Mouse (Mus musculus) adrenal gland, postnatal 10 days (tissue): ENCODE measurements around the gene Col4a4. TPM values are rescaled to one million over a fixed set of nuclear protein-coding genes. Genes with fewer than 3 reads are reported as not detected.
A peak's percentile ranks its signal among the peaks of the same experiment; 100 is the strongest.

ENCODE experiments used
- DNase-seq: peaks from one replicate; pipeline ENCODE4 v3.0.0; 2021; ENCODE audit warnings: mixed read lengths
- long read RNA-seq, 2 experiments: library from polyadenylated mRNA; stranded (forward); transcript quantifications; one replicate each; pipeline ENCODE4 v2.0.0; 2021
- total RNA-seq, 2 experiments: library from RNA; stranded (reverse); gene quantifications; 2 replicates each; pipeline ENCODE4 v1.2.3; 2021

The Col4a4 gene
- 1 to 10 TPM; 6.9 to 7.0 TPM for total RNA-seq
- long read RNA-seq, experiment 1, partial matches to known transcripts: 5 of 7 reads
- long read RNA-seq, experiment 1, other reads (novel, unspliced or antisense): 2 of 7 reads
- long read RNA-seq, experiment 2, partial matches to known transcripts: 1 of 4 reads
- long read RNA-seq, experiment 2, other reads (novel, unspliced or antisense): 3 of 4 reads

DNA sequence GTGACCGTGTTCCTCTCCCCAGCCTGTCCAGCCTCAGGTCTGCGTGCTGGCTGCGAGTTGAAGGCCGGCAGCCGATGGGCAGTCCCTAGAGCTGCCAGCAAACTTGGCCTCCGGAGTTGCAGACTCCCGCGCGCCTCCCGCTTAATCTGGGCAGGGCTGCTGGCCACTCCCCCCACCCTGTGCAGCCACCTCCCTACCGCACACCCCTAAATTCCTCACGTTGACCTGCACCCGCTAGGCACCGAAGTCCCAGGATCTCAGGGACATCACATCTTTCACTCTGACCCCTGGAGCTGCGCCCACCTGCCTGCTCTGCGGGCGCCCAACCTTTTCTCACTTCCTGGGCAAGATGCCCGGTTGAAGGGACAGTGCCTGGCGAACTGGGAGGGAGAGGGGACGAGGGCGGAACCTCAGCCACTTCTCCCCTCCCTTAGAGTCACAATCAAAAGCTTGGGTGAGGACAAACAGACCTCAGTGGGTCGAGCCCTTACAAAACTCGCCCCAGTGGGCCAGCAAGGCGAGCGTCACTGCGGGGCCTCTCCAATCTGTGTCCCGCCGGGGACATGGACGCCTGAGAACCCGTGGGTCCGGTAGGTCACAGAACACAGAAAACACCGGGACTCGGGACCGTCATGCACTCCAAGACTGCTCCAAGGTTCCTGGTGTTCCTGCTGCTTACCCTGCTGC, at the start of gene Col4a4, which contains the start of gene Col4a3:
TSS of gene Col4a4 (minus strand) at position 137 of the 687 bp plus-strand sequence.
TSS of gene Col4a3 (plus strand) at position 209 of the 687 bp plus-strand sequence.
- DNase-seq: peak; percentile 60

DNA sequence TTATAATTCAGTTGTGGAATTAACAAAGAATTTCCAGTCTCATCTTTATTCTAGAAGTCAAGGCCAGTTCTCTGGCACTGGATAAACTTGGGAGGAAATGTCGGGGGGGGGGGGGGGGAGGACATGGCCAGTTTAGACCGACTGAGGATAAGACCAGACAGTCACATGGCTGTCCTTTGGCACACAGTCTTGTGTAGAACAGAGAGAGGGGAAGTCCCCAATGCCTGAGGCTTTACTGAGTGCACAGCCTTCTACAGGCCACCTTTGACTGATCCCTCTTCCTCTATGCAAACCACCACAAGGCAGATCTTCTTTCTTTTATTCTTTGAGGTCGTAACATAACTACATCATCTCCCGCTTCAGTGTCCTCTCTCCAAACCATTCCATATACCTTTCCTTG, 49.7 kb upstream of the Col4a4 start:
- DNase-seq: peak; percentile 37

DNA sequence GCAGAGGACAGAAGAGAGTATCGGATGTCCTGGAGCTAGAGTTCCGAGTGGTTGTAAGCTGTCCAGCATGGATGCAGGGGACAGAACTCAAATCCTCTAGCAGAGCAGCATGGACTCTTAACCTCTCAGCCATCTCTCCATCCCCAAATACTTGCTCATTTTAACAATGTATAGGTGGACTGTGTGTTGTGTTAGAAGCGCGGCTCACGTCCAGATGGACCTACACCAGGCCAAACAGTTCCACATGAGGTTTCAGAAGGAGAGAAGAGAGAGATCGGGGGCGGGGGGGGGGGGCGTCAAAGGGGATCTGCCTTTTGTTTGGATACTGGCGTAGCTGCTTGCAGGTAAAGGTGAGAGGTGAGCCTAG, 48.6 kb upstream of the Col4a4 start:
- DNase-seq: no peak

DNA sequence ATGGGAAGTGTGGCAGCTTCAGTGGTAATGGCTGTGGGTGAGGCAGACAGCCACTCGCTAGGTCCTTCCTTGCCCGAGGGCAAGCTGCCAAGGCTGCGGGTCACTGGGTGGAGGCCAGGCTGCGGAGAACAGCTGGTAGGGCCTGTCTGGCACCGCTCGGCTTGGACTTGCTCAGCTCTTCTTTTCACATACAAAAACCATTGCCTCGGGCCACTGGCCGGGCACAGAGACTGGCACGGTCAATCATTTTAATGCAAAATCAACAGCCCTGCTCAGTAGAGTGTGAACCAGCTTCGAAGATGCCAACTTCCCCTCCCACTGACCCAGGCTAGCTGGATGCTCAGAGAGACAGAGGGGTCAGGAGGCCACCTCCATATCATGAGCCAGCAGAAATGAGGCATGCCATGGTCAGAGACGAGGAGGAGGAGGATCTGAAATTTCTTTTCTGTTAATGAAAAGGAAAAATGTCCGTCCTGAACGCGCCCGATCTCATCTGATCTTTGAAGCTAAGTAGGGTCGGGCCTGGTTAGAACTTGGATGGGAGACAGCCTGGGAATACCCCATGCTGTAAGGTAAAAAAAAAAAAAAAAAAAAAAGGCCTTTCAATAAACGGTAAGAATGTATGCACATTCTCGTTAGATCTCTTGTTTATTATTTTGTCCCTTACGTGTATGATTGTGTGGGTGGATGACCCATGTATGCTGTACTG, 48.0 kb upstream of the Col4a4 start:
- peak; percentile 83 for DNase-seq

DNA sequence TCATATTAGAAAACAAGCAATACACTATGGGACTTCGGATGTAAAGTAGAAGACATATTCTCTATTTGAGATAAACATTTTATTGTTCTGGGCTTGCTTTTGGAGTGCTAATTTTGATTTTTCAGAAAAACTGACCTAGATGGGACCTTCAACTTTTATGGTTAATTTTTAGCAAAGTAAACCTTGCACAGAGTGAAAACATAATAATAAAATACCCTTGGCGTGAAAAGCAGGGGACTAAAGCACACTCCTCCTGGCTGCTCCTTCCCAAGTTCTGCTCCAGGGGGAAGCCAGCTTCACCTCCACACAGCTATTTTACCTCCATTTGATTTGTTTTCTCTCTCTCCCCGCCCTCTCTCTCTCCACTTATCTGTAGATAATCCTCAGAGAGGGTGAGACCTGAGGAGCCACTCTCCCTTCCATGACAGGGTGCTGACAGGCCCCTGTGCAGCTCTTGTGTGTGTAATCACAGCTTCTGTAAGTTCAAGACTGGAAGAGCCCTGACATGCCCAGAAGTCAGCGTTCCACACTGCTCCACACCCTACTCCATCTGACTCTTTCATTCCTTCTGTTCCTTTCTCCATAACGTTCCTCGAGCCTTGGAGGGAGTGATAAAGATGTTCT, 44.6 kb upstream of the Col4a4 start:
- DNase-seq: no peak

DNA sequence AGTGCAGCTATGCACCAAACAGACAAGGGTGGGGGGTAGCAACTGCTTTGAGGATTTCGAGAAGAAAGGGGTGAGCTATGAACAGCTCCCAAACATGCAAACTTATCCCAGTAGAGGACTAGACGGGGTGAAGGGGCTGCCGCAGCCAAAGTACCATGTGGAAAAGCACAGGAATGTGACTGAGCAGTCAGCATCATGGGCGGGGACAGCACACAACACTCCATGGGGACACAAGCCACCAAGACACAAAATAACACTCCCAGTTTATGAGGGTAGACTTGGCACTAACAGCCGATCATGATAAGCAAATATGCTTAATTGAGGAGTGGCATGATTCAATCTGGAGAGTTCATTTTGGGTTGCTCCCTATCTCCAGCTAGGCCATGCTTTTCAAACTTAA, 42.8 kb upstream of the Col4a4 start:
- DNase-seq: no peak

DNA sequence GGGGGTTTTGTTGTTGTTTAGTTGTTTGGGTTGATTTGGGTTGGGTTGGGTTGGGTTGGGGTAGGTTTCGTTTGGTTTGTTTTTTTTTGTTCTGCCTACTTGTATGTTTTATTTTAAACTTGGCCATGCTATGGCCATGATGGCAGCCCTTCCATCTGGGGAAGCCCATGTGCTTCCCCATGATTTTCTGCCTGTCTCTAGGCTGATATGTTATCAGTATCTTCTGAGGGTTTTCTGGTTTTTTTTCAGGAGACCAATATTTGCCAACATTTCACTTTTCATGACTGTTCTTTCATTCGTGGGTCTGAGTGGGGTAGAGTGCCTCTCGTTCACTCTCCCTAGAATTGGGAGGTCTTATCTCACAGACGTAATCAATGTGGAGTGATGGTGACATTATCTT, 41.0 kb upstream of the Col4a4 start:
- no peak for DNase-seq

DNA sequence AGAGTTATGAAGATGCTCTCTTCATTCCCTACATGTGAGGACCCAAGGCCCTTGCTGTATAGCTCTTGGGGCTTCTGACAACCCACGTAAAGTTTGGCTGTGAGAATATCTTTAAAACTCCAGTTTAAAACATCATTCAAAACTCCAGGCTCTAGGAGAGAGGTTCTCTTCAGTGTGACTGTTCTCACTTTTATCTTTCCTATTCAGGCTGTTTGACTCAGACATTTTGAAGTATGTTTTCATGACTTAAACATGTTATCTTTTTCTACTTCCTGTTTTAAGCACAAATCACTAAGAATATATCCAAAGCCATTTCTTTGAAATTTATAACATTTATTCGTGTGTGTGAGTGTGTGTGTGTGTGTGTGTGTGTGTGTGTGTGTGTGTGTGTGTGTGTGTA, 38.8 kb upstream of the Col4a4 start:
- DNase-seq: no peak

DNA sequence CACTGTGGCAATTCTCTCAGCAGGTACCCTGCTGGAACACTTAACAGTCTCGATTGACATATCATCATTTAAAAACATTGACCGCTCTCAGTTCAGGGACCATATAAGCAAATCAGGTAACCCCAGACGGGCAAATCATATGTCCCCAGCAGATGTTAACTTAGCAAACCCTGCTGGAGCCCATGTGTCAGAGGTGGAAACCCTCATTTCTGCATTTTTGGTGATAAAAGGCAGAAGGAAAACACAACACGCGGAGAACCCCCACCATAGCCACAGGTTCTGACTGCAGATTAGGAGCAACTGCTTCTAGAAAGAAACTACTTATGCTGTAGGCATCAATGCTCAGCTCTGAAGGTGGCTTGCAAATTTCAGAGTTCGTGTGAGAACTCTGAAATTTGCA, 38.3 kb upstream of the Col4a4 start:
- DNase-seq: no peak

DNA sequence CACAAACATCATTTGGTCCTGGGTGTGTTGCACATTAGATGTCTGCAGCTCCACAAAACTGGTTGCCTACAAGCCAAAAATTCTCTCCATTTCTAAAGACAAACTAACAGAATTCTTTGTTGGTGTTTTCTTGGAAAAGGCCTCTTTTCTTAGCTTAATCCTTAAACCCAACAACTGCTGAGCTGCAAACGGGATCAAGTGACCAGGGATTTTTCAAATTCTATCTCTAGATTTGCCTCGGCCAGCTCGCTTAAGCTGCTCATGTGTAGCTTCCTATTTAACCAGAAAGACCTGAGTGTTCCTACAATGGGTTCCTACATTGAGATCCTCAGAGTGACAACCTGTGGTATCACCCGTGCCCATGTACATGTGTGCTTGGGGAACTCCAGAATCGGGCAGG, 33.3 kb upstream of the Col4a4 start:
- DNase-seq: no peak

DNA sequence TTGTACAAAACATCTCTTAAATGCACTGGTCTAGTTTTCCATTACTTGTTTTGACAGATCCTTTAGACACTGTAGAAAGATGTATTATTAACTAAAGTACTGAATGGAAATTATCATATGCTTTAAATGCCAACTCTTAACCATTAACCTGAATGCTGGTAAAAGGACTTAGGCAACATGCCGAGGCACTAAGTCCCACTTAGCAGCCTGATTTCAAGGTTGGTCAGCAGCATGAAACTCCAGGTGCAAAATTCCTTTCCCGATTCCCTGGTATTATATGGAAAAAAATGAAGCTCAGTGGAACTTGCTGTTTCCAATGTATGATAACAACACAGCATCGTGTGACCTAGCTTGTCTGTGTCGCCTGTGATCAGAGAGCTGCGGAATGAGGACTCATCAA, 31.9 kb upstream of the Col4a4 start:
- DNase-seq: no peak

DNA sequence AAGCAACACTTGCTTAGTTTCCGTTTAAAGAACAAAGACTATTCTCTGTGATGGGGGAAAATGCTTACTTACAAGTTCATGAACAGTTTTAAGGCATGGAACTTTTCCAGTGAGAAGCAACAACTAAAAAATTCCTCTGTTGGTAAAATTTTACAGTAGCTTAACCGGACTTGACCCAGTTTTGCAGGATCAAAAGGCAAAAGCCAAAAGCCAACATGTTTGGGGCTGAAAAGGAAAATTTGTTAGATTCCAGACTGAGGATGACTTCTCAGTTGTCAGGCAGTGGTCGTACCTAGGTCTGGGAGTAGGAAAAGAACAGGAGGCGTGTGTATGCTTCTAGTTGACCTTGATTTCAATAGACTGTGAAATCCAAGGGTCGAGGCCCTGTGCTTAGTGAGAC, 31.4 kb upstream of the Col4a4 start:
- no peak for DNase-seq

DNA sequence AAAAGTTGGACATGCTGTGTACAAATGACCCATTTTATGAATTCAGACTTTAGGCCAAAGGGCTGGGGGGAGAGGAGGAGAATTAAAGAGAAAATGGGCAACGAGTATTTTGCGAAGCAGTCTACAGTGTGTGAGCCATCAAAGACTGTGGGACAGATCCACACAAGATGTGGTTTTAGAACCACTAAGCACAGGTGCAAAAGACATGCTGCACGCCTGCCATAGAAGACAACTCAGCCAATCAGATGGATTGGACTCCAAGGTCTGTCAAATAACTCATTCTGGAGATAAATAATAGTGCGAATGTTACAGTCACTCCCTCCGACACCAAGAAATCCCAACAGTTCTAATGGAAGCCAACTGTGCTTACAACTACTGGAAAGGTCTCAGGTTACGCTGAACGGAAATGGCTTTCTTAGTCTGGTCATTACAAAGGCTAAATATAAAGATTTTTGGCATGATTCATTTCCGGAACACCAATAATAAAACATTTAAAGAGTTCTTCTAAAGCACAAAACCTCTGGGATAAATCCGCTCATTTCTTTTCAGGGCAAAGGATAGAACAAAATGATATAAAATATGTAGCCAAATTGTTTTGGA, 25.5 kb upstream of the Col4a4 start:
- no peak for DNase-seq

DNA sequence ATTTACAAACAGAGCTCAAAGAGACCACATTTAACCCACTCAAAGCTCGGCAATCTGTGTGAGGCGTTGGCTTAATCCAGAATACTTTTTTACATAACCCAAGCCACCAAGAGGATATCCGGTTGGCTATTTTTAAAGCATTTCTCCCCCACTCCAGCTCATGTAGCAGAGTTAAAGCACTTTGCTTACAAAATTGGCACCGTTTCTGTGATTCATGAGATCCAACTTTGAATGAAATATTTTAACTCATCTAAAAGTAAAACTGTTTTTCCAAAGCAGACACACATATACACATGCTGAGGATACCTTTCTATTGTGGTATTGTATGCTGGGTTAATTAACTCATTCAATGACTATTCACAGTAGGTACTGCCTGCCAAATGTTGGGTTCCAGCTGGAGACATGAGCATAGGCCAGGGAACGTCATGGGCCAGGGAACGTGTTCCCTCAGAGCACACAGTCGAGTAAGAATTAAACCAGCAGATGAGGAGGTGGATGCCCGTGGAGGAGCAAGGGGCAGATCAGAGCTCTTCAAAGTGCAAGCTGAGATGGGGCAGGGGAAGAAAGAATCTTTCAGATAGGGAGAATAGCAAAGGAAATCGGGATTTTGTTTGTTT, 22.1 kb upstream of the Col4a4 start:
- no peak for DNase-seq

DNA sequence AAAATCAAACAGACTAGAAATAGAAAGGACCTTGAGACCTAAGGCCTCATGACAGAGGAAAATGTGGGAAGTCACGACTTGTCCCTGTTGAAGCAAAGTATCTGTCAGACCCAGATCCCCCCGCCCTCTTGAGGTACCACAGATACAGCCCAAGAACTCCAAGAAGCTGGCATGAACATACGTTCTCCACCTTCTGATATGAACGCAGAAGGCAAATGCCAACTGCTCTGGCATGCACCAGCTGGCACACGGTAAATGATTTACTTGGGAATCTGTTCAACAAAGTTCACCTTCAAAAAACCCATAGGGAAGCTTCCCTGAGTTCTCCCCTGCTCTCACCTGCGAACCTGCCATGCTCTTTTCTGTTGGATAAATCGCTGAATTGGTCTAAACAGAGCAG, 19.2 kb upstream of the Col4a4 start:
- no peak for DNase-seq

DNA sequence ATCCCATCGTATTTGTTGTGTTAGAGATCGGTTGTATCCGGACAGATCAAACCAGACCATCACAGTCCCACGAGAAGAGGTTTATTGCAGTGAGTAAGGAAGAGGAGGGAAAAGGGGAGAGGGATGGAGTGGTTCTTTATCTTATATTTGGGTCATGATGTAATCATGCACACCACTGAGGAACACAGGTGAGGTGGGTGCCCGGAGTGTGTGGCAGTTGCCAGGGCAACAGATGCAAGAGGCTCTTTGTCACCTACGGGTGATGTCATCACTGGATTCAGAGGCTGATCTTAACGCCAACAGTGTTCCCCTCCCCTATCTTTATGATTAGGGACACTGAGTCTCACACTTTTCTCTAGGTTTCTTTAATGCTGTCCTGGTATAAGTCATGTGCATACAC, 18.7 kb upstream of the Col4a4 start:
- DNase-seq: no peak

DNA sequence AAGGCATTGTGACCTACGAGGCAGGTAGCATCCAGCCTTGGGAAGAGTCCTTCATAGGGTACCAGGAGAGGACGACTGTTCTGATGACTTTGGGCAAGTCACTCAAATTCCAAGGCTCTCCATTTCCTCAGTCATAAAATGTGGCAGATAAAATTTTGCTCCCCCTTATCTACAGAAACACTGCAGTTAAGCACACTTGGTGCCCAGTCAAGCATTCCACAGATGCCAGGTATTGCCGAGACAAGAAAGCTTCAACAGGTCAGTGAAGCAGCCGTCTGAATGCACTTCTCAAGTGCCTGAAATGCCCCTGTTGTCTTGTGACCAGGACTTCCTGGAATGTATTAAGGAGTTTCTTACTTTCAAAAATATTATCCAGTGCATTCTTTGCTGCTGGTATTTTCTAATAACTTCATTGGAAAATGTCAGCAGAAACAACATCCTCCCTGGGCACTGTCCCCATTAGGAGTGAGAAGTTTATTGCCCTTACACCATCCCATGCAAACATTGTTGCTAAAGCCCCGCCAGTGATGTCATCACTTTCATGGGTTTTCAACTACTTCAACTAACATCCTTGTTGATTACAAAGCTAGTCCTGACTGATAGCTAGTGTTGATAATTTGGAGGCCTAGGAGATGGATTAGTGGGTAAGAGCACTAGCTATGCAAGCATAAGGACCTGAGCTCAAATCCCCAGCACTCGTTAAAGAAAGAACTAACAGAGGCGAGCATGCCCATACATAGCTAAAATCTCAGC, 16.7 kb upstream of the Col4a4 start:
- DNase-seq: no peak

DNA sequence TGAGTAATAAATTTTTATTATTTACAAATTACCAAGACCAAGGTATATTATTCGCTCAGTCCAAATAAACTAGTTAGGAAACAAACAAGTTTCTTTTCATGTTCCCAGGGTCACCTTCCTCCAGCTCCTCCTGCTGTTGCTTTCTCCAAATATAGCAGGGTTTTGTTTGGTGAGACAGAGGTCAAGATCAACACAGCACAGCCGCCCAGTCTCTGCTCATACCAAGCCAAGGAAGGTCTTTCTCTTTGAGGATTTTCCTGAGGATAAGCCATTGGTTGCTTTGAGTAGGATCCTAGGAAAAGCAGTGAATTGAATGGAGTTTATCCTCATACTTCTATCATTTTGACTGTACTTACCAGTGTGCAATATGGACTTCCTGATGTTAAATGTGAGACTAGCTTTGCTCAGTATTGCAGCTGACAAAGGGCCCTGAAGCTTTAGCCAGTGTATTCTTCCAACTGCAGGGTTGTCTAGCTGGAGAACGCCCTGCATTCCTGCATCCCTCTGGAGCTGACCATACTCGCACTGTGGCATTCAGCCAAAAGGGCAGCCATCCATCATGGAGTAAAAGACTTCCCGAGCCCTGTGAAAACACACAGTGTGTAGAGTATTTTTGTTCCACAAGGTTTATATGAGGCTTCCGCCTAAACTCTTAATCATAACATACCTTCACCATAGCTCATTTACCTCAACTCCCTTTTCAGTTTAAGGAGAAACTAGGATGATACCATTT, 10.4 kb upstream of the Col4a4 start:
- peak; percentile 78 for DNase-seq

DNA sequence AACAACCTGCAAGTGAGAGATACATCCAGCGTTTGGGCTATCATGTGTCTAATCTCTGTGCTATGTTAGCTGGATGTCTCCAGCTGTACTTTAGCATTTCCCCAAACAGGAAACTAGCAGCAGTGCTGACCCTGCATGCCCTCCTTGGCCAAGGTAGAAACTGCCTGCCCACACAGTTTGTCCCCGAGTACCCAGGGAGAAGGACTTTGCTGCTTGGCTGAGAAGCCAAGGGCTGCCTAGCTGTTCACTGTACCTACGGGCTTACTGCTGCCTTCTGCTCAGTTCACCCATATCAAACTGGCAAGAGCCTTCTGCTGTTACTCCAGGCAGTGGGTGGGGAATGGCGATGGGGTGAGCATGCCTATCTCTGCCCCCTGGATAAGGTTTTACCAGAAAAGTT, 3.6 kb upstream of the Col4a4 start:
- DNase-seq: no peak

DNA sequence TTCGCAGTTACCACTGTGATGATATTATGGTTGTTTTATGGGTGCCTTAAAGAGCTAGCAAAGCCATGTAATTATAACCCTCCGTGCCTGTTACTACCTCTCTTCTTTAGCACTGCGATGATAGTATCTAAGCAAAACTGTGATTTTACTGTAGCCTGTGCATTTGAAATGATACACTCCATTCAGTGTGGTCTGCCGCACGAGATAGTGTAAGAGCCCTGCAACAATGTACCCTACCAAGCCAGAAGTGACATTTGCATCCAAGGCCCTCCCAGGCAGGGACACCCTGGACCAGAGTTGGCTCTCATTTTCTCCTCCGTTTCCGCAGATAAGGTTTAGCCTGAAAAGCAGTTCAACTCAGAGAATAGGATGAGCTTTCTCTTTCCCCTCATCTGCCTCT, 668 bp downstream of the Col4a4 start:
- no peak for DNase-seq

DNA sequence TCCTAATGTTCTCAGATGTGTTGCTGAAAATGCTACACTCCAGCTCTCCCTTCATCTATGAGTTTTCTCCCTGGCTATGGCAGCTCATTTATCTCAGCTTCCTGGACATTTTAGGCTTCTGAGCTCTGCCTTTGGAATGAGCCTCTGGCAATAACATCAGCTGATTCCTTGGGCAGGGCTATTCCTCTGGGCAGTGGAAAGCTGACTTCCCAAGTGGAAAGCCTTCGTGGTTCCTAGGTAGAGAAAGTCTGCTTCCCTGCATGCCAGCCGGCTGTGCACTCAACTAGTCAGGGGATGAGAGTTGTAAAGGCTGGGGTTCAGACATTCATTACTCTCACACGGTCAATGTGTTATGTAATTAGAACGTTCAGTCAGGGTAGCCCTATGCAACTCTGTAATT, 8.3 kb downstream of the Col4a4 start:
- DNase-seq: no peak
